Comparison of ENCODE assay signal across 21 mouse cellular contexts in the genomic region with DNA sequence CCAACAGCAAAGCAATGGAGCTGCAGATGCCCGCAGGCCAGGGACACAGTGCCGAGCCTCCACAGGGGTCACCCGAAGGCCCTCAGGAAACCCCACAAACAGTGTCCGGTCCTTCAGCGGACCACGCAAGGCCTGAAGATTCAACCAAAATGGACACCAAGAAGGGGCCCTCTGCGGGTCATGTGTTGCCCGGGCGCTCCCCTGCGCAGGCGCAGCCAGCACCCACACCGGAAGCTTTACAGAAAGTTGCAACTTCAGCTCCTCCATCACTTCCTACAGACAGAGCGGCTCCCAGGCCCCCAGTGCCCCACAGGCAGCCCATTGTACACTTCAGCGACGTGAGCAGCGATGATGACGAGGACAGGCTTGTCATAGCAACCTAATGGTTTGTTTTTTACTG.
"Had no signal": no experiment of that assay in that cellular context is flagged by ENCODE, and none has a peak within 500 bp of the region (broad histone marks: within the 10 kb centered on the region; RNA-seq: fewer than 3 reads in every experiment).

No protein-coding gene starts in this region.

- H3K27ac ChIP-seq: kidney, embryonic 15.5 days; limb, embryonic 12.5 days; limb, embryonic 15.5 days; liver, embryonic 14.5 days; macrophage; midbrain, embryonic 12.5 days; midbrain, embryonic 15.5 days; neural tube, embryonic 12.5 days; neural tube, embryonic 15.5 days had no signal

- H3K4me2 ChIP-seq: kidney, embryonic 15.5 days; limb, embryonic 12.5 days; limb, embryonic 15.5 days; liver, embryonic 11.5 days; lung, embryonic 14.5 days; midbrain, embryonic 12.5 days; midbrain, embryonic 15.5 days; neural tube, embryonic 12.5 days; neural tube, embryonic 15.5 days had no signal

- H3K9me3 ChIP-seq: kidney, embryonic 15.5 days; limb, embryonic 12.5 days; limb, embryonic 15.5 days; midbrain, embryonic 12.5 days; midbrain, embryonic 15.5 days; neural tube, embryonic 12.5 days; neural tube, embryonic 15.5 days had no signal

- ATAC-seq: liver, postnatal 0 days; lung, postnatal 0 days; midbrain, embryonic 15.5 days had no signal

- DNase-seq: kidney, adult 2 months; kidney, postnatal 10 days; kidney, postnatal 4 days; left cerebral cortex, postnatal 4 days; liver, postnatal 0 days; lung, embryonic 14.5 days; retina, postnatal 1 day; right cerebral cortex, postnatal 25 days; thymus, adult 18-20 months; thymus, postnatal 4 days had no signal

- H3K27me3 ChIP-seq: kidney, embryonic 15.5 days; limb, embryonic 12.5 days; limb, embryonic 15.5 days; midbrain, embryonic 12.5 days; midbrain, embryonic 15.5 days; neural tube, embryonic 12.5 days; neural tube, embryonic 15.5 days had no signal

- H3K4me3 ChIP-seq: kidney, embryonic 15.5 days; limb, embryonic 12.5 days; limb, embryonic 15.5 days; midbrain, embryonic 12.5 days; midbrain, embryonic 15.5 days; neural tube, embryonic 12.5 days; neural tube, embryonic 15.5 days had no signal

- H3K9ac ChIP-seq: kidney, embryonic 15.5 days; limb, embryonic 12.5 days; limb, embryonic 15.5 days; liver, embryonic 14.5 days; liver, postnatal 0 days; lung, embryonic 14.5 days; midbrain, embryonic 12.5 days; midbrain, embryonic 15.5 days; neural tube, embryonic 12.5 days; neural tube, embryonic 15.5 days had no signal

- H3K4me1 ChIP-seq: kidney, embryonic 15.5 days; limb, embryonic 12.5 days; limb, embryonic 15.5 days; midbrain, embryonic 12.5 days; midbrain, embryonic 15.5 days; neural tube, embryonic 12.5 days; neural tube, embryonic 15.5 days had no signal
